Mouse (Mus musculus) right cerebral cortex, postnatal 14 days (tissue): ENCODE results near the gene A1bg.

Experiments
- DNase-seq: peaks from one replicate; pipeline ENCODE4 v3.0.0; 2022

A1bg gene

GRCm38 (mm10) chr15:60922912-60923311 is at the start of gene A1bg:
Gene A1bg (minus strand): TSS chr15:60923012.
- no peak for DNase-seq

- no peak for DNase-seq
Measured at GRCm38 (mm10) chr15:60968549-60968861, 45.7 kb upstream of the A1bg start.

- DNase-seq = no peak
Measured at GRCm38 (mm10) chr15:60967841-60968548, 45.2 kb upstream of the A1bg start.

- DNase-seq = no peak
Measured at GRCm38 (mm10) chr15:60925686-60926085, 2.9 kb upstream of the A1bg start.

GRCm38 (mm10) chr15:60903763-60904697 is 18.8 kb downstream of the A1bg start:
- DNase-seq = no peak

GRCm38 (mm10) chr15:60898187-60898965 is 24.4 kb downstream of the A1bg start:
- DNase-seq = no peak

GRCm38 (mm10) chr15:60896040-60896439 is 26.8 kb downstream of the A1bg start:
- no peak for DNase-seq

GRCm38 (mm10) chr15:60892976-60893463 is 29.8 kb downstream of the A1bg start:
- no peak for DNase-seq

GRCm38 (mm10) chr15:60888724-60889123 is 34.1 kb downstream of the A1bg start:
- no peak for DNase-seq

- no peak for DNase-seq
Measured at GRCm38 (mm10) chr15:60875721-60876120, 47.1 kb downstream of the A1bg start.

GRCm38 (mm10) chr15:60862417-60862816 is 60.4 kb downstream of the A1bg start:
- no peak for DNase-seq

- no peak for DNase-seq
Measured at GRCm38 (mm10) chr15:60855112-60855511, 67.7 kb downstream of the A1bg start.

GRCm38 (mm10) chr15:60854151-60854550 is 68.7 kb downstream of the A1bg start:
- no peak for DNase-seq

- no peak for DNase-seq
Measured at GRCm38 (mm10) chr15:60853231-60853999, 69.4 kb downstream of the A1bg start, which contains the start of gene Fam84b. Gene Fam84b (minus strand): TSS chr15:60853778.

- DNase-seq = no peak
Measured at GRCm38 (mm10) chr15:60848630-60849029, 74.2 kb downstream of the A1bg start.
